Mouse (Mus musculus) C2C12 (cell line): ENCODE data around the gene Eif1ad. TPM values are rescaled to one million over a fixed set of nuclear protein-coding genes. Genes with fewer than 3 reads are reported as not detected.

Experiments
- H3K27me3 ChIP-seq: one replicate; pipeline ENCODE4 v1.6.1; 2011; ENCODE audit not compliant: control insufficient read depth, insufficient read depth, insufficient read length
- H3K36me3 ChIP-seq: one replicate; pipeline ENCODE4 v1.6.1; 2011; ENCODE audit not compliant: control insufficient read depth, insufficient read depth
- H3K4me3 ChIP-seq: one replicate; pipeline ENCODE4 v1.5.1; 2011; ENCODE audit warnings: mild to moderate bottlenecking, control low read depth; ENCODE audit not compliant: poor library complexity, insufficient read depth, severe bottlenecking
- H3K79me2 ChIP-seq: one replicate; pipeline ENCODE4 v1.6.1; 2011; ENCODE audit not compliant: control insufficient read depth, insufficient read depth
- H3K79me3 ChIP-seq: one replicate; pipeline ENCODE4 v1.6.1; 2011; ENCODE audit warnings: low read depth, control low read depth
- H3ac ChIP-seq: one replicate; pipeline ENCODE3; 2011; ENCODE audit warnings: low read depth; ENCODE audit not compliant: control insufficient read depth, insufficient read length
- CEBPB ChIP-seq: IDR thresholded peaks from one replicate; pipeline ENCODE4 v1.6.1; 2011; ENCODE audit warnings: low read depth, mild to moderate bottlenecking, control low read depth, moderate library complexity
- CTCF ChIP-seq: IDR thresholded peaks from one replicate; pipeline ENCODE4 v1.5.1; 2011; ENCODE audit not compliant: control insufficient read depth, insufficient read depth, insufficient read length
- FOSL1 ChIP-seq: IDR thresholded peaks from one replicate; pipeline ENCODE4 v1.8.0; 2011; ENCODE audit warnings: mild to moderate bottlenecking, low read length; ENCODE audit not compliant: poor library complexity, insufficient read depth, severe bottlenecking
- MAX ChIP-seq: IDR thresholded peaks from one replicate; pipeline ENCODE4 v1.6.1; 2011; ENCODE audit warnings: mild to moderate bottlenecking, control low read depth
- MYOD1 ChIP-seq: IDR thresholded peaks from one replicate; pipeline ENCODE4 v1.6.1; 2011; ENCODE audit warnings: low read depth; ENCODE audit not compliant: control insufficient read depth, insufficient read length
- MYOG ChIP-seq: IDR thresholded peaks from one replicate; pipeline ENCODE4 v1.6.1; 2011; ENCODE audit not compliant: control insufficient read depth, insufficient read length; ENCODE audit errors: extremely low read depth
- USF1 ChIP-seq: IDR thresholded peaks from one replicate; pipeline ENCODE4 v1.6.1; 2011; ENCODE audit warnings: low read depth, mild to moderate bottlenecking, control low read depth, moderate library complexity
- polyA plus RNA-seq: library from polyadenylated mRNA; unstranded; fragments of >200 nt; fragmentation: generic; extraction: Trizol; gene quantifications from one replicate; pipeline ENCODE4 v1.2.1, GENCODE M21; 2012; ENCODE audit warnings: missing spikeins

The Eif1ad gene
- polyA plus RNA-seq, 1 experiment = 48.5 TPM

- no peaks in the 10 kb centered on the region for H3K79me3 ChIP-seq
- no peaks in the 10 kb centered on the region for H3K27me3 ChIP-seq
- H3K79me2 ChIP-seq = no peaks in the 10 kb centered on the region
- no peaks in the 10 kb centered on the region for H3K36me3 ChIP-seq
- H3ac ChIP-seq = no peak overlapping the region
- peak; percentile 31 for TF ChIP-seq CTCF
- TF ChIP-seq MYOD1 = no peak
- H3K4me3 ChIP-seq = no peak overlapping the region
Observed at GRCm38 (mm10) chr19:5407133-5407532, 40.6 kb downstream of the Eif1ad start.

- Histone ChIP-seq H3K36me3 (no peaks in the 10 kb centered on the region), H3K27me3 (no peaks in the 10 kb centered on the region), H3K4me3 (no peak overlapping the region), H3K79me2 (no peaks in the 10 kb centered on the region), H3K79me3 (no peaks in the 10 kb centered on the region), H3ac (no peak overlapping the region)
- no peak for TF ChIP-seq USF1
- TF ChIP-seq CTCF = no peak
Observed at GRCm38 (mm10) chr19:5408057-5409001, 41.8 kb downstream of the Eif1ad start.

GRCm38 (mm10) chr19:5409068-5409467 is 42.5 kb downstream of the Eif1ad start:
- no peak overlapping the region for H3ac ChIP-seq
- no peak overlapping the region for H3K4me3 ChIP-seq

GRCm38 (mm10) chr19:5410641-5411040 is 44.1 kb downstream of the Eif1ad start:
- Histone ChIP-seq H3K4me3 (no peak overlapping the region), H3K79me2 (no peaks in the 10 kb centered on the region), H3K79me3 (no peaks in the 10 kb centered on the region), H3K27me3 (no peaks in the 10 kb centered on the region), H3ac (no peak overlapping the region), H3K36me3 (no peaks in the 10 kb centered on the region)
- no peak for TF ChIP-seq MYOD1
- no peak for TF ChIP-seq FOSL1
- TF ChIP-seq MAX = no peak
- TF ChIP-seq MYOG = no peak
- no peak for TF ChIP-seq USF1
- no peak for TF ChIP-seq CEBPB

More at GRCm38 (mm10) chr19:5409068-5409467, 42.5 kb downstream of the Eif1ad start:
- H3K79me3 ChIP-seq = no peaks in the 10 kb centered on the region
- no peaks in the 10 kb centered on the region for H3K36me3 ChIP-seq
- TF ChIP-seq USF1 (no peak), CEBPB (no peak)
- H3K79me2 ChIP-seq = no peaks in the 10 kb centered on the region
- H3K27me3 ChIP-seq = no peaks in the 10 kb centered on the region

GRCm38 (mm10) chr19:5411961-5412360 is 45.4 kb downstream of the Eif1ad start:
- Histone ChIP-seq H3K36me3 (no peaks in the 10 kb centered on the region), H3K27me3 (no peaks in the 10 kb centered on the region), H3K79me2 (no peaks in the 10 kb centered on the region), H3K79me3 (no peaks in the 10 kb centered on the region), H3ac (no peak overlapping the region), H3K4me3 (no peak overlapping the region)
- TF ChIP-seq MYOG (no peak), USF1 (no peak), FOSL1 (no peak), CTCF (no peak), MYOD1 (no peak), CEBPB (no peak), MAX (no peak)

- no peak for TF ChIP-seq MYOD1
- TF ChIP-seq USF1 = no peak
- TF ChIP-seq CEBPB = no peak
- TF ChIP-seq FOSL1 = no peak
- no peak for TF ChIP-seq CTCF
- no peak for TF ChIP-seq MYOG
- TF ChIP-seq MAX = no peak
- Histone ChIP-seq H3K27me3 (no peaks in the 10 kb centered on the region), H3K79me2 (no peaks in the 10 kb centered on the region), H3K79me3 (no peaks in the 10 kb centered on the region), H3K4me3 (no peak overlapping the region), H3K36me3 (no peaks in the 10 kb centered on the region), H3ac (no peak overlapping the region)
Observed at GRCm38 (mm10) chr19:5413840-5414239, 47.3 kb downstream of the Eif1ad start.
